Mouse (Mus musculus): ENCODE results near the gene Wipi2. TPM values are rescaled to one million over a fixed set of nuclear protein-coding genes. Genes with fewer than 3 reads are reported as not detected.

Wipi2 gene
- polyA plus RNA-seq, 1 experiment from 2014 or later = 44.5 TPM

- Histone ChIP-seq H3K9me3 (no peaks in the 10 kb centered on the region), H3K4me2 (peak overlapping the region; percentile 73), H3K4me3 (peak overlapping the region; percentile 34), H3K9ac (no peak overlapping the region), H3K27ac (no peak overlapping the region), H3K4me1 (peaks cover 7% of the 10 kb centered on the region; the same call in 1 of the 2 replicates), H3K36me3 (no peaks in the 10 kb centered on the region), H3K27me3 (peaks cover 31% of the 10 kb centered on the region)
- no peak for ATAC-seq (ENCODE audit: borderline replicate concordance, extremely low read depth, low FRiP score, low TSS enrichment)
- 5% methylated on average over 4 of the region's 4 CpGs for WGBS
Observed at GRCm38 (mm10) chr5:142608989-142609325, 18.5 kb upstream of the Wipi2 start.

- H3K36me3 ChIP-seq = no peaks in the 10 kb centered on the region
- no peak overlapping the region for H3K4me2 ChIP-seq
- H3K4me3 ChIP-seq = no peak overlapping the region
- H3K4me1 ChIP-seq = peaks cover 7% of the 10 kb centered on the region; the same call in 1 of the 2 replicates
- no peak overlapping the region for H3K9ac ChIP-seq
- H3K27me3 ChIP-seq = peaks cover 31% of the 10 kb centered on the region
- no peaks in the 10 kb centered on the region for H3K9me3 ChIP-seq
- WGBS = 79% methylated on average over 4 of the region's 4 CpGs
- H3K27ac ChIP-seq = no peak overlapping the region
- no peak for ATAC-seq (ENCODE audit: borderline replicate concordance, extremely low read depth, low FRiP score, low TSS enrichment)
Observed at GRCm38 (mm10) chr5:142610362-142610761, 17.1 kb upstream of the Wipi2 start.

GRCm38 (mm10) chr5:142614513-142614912, 13.0 kb upstream of the Wipi2 start:
- Histone ChIP-seq H3K9me3 (no peaks in the 10 kb centered on the region), H3K4me2 (no peak overlapping the region), H3K9ac (no peak overlapping the region), H3K4me3 (no peak overlapping the region), H3K36me3 (no peaks in the 10 kb centered on the region), H3K4me1 (no peaks in the 10 kb centered on the region), H3K27ac (no peak overlapping the region), H3K27me3 (peaks cover 2% of the 10 kb centered on the region; the same call in 1 of the 2 replicates)
- no peak for ATAC-seq (ENCODE audit: borderline replicate concordance, extremely low read depth, low FRiP score, low TSS enrichment)
- WGBS = 49% methylated on average over 3 of the region's 3 CpGs

- Histone ChIP-seq H3K4me3 (no peak overlapping the region), H3K9me3 (no peaks in the 10 kb centered on the region), H3K36me3 (no peaks in the 10 kb centered on the region), H3K9ac (no peak overlapping the region), H3K27ac (no peak overlapping the region), H3K4me1 (no peaks in the 10 kb centered on the region), H3K4me2 (no peak overlapping the region), H3K27me3 (no peaks in the 10 kb centered on the region)
- ATAC-seq (ENCODE audit: borderline replicate concordance, extremely low read depth, low FRiP score, low TSS enrichment) = no peak
- WGBS = 74% methylated on average over 4 of the region's 4 CpGs
Observed at GRCm38 (mm10) chr5:142615638-142616037, 11.9 kb upstream of the Wipi2 start.

GRCm38 (mm10) chr5:142616326-142616725, 11.2 kb upstream of the Wipi2 start:
- no peaks in the 10 kb centered on the region for H3K27me3 ChIP-seq
- no peak overlapping the region for H3K4me3 ChIP-seq
- H3K36me3 ChIP-seq = no peaks in the 10 kb centered on the region
- no peak for ATAC-seq (ENCODE audit: borderline replicate concordance, extremely low read depth, low FRiP score, low TSS enrichment)
- 43% methylated on average over 6 of the region's 6 CpGs for WGBS
- no peak overlapping the region for H3K9ac ChIP-seq
- H3K4me2 ChIP-seq = no peak overlapping the region
- no peak overlapping the region for H3K27ac ChIP-seq
- H3K4me1 ChIP-seq = no peaks in the 10 kb centered on the region
- no peaks in the 10 kb centered on the region for H3K9me3 ChIP-seq

- no peak overlapping the region for H3K9ac ChIP-seq
- no peaks in the 10 kb centered on the region for H3K36me3 ChIP-seq
- H3K27me3 ChIP-seq = no peaks in the 10 kb centered on the region
- no peaks in the 10 kb centered on the region for H3K4me1 ChIP-seq
- no peak overlapping the region for H3K4me2 ChIP-seq
- H3K27ac ChIP-seq = no peak overlapping the region
- no peak overlapping the region for H3K4me3 ChIP-seq
- 0 out of 2 replicates have a peak, but pooled peaks have one; percentile 42 for ATAC-seq (ENCODE audit: borderline replicate concordance, extremely low read depth, low FRiP score, low TSS enrichment)
- H3K9me3 ChIP-seq = no peaks in the 10 kb centered on the region
- WGBS = 8% methylated on average over 5 of the region's 5 CpGs
Observed at GRCm38 (mm10) chr5:142619866-142620265, 7.6 kb upstream of the Wipi2 start.

GRCm38 (mm10) chr5:142621421-142621820, 6.1 kb upstream of the Wipi2 start:
- H3K27ac ChIP-seq = no peak overlapping the region
- no peak for ATAC-seq (ENCODE audit: borderline replicate concordance, extremely low read depth, low FRiP score, low TSS enrichment)
- no peak overlapping the region for H3K9ac ChIP-seq
- H3K4me1 ChIP-seq = no peaks in the 10 kb centered on the region
- no peaks in the 10 kb centered on the region for H3K9me3 ChIP-seq
- no peak overlapping the region for H3K4me3 ChIP-seq
- no peaks in the 10 kb centered on the region for H3K27me3 ChIP-seq
- H3K36me3 ChIP-seq = no peaks in the 10 kb centered on the region
- no peak overlapping the region for H3K4me2 ChIP-seq
- WGBS = 53% methylated on average over 2 of the region's 2 CpGs

- no peak overlapping the region for H3K9ac ChIP-seq
- H3K9me3 ChIP-seq = no peaks in the 10 kb centered on the region
- WGBS = 46% methylated on average over 1 of the region's 1 CpGs
- no peak for ATAC-seq (ENCODE audit: borderline replicate concordance, extremely low read depth, low FRiP score, low TSS enrichment)
- H3K4me2 ChIP-seq = no peak overlapping the region
- no peak overlapping the region for H3K4me3 ChIP-seq
- H3K4me1 ChIP-seq = no peaks in the 10 kb centered on the region
- H3K36me3 ChIP-seq = no peaks in the 10 kb centered on the region
- no peaks in the 10 kb centered on the region for H3K27me3 ChIP-seq
- H3K27ac ChIP-seq = no peak overlapping the region
Observed at GRCm38 (mm10) chr5:142622134-142622533, 5.4 kb upstream of the Wipi2 start.

GRCm38 (mm10) chr5:142623080-142623479, 4.4 kb upstream of the Wipi2 start:
- Histone ChIP-seq H3K4me1 (no peaks in the 10 kb centered on the region), H3K27ac (no peak overlapping the region), H3K4me2 (no peak overlapping the region), H3K9ac (no peak overlapping the region), H3K9me3 (no peaks in the 10 kb centered on the region), H3K4me3 (no peak overlapping the region), H3K27me3 (no peaks in the 10 kb centered on the region), H3K36me3 (no peaks in the 10 kb centered on the region)
- ATAC-seq (ENCODE audit: borderline replicate concordance, extremely low read depth, low FRiP score, low TSS enrichment) = no peak
- WGBS = 88% methylated on average over 7 of the region's 7 CpGs

GRCm38 (mm10) chr5:142628726-142629662, 1.5 kb downstream of the Wipi2 start:
- ATAC-seq (ENCODE audit: borderline replicate concordance, extremely low read depth, low FRiP score, low TSS enrichment) = peak; percentile 97
- Histone ChIP-seq H3K36me3 (no peaks in the 10 kb centered on the region), H3K4me1 (peaks cover 11% of the 10 kb centered on the region), H3K4me3 (peak overlapping the region; percentile 89), H3K9ac (peak overlapping the region; percentile 93), H3K27me3 (no peaks in the 10 kb centered on the region), H3K9me3 (no peaks in the 10 kb centered on the region), H3K4me2 (peak overlapping the region; percentile 79), H3K27ac (peak overlapping the region; percentile 81)
- under 1% methylated on average over 61 of the region's 69 CpGs for WGBS

GRCm38 (mm10) chr5:142629663-142630025, 2.1 kb downstream of the Wipi2 start:
- no peaks in the 10 kb centered on the region for H3K36me3 ChIP-seq
- peak overlapping the region; percentile 89 for H3K4me3 ChIP-seq
- peak overlapping the region; percentile 81 for H3K27ac ChIP-seq
- peaks cover 11% of the 10 kb centered on the region for H3K4me1 ChIP-seq
- H3K9me3 ChIP-seq = no peaks in the 10 kb centered on the region
- peak overlapping the region; percentile 79 for H3K4me2 ChIP-seq
- H3K27me3 ChIP-seq = no peaks in the 10 kb centered on the region
- peak overlapping the region; percentile 93 for H3K9ac ChIP-seq
- under 1% methylated on average over 32 of the region's 41 CpGs for WGBS
- peak; percentile 63 for ATAC-seq (ENCODE audit: borderline replicate concordance, extremely low read depth, low FRiP score, low TSS enrichment)

GRCm38 (mm10) chr5:142630224-142630623, 2.7 kb downstream of the Wipi2 start:
- Histone ChIP-seq H3K4me1 (peaks cover 11% of the 10 kb centered on the region), H3K9ac (peak overlapping the region; percentile 93), H3K9me3 (no peaks in the 10 kb centered on the region), H3K27me3 (no peaks in the 10 kb centered on the region), H3K36me3 (no peaks in the 10 kb centered on the region), H3K4me3 (peak overlapping the region; percentile 89), H3K27ac (peak overlapping the region; percentile 81; the same call in 1 of the 2 replicates), H3K4me2 (peak overlapping the region; percentile 79)
- ATAC-seq (ENCODE audit: borderline replicate concordance, extremely low read depth, low FRiP score, low TSS enrichment) = no peak
- 8% methylated on average over 6 of the region's 6 CpGs for WGBS

Measured in lung, embryonic 15.5 days (tissue).